Mouse (Mus musculus): ENCODE data around the gene Lpp.

- TF ChIP-seq CTCF (IDR thresholded peaks at IDR 0.05; ENCODE audit: borderline replicate concordance, insufficient read depth, low read depth, low read length), result no peak
- no peak for TF ChIP-seq POLR2A (IDR thresholded peaks at IDR 0.05; ENCODE audit: borderline replicate concordance, insufficient read depth, low read length)
Observed at GRCm38 (mm10) chr16:24425816-24426215, 32.5 kb downstream of the Lpp start.

All from cerebellum, adult 2 months (tissue).